Mouse (Mus musculus) forebrain, embryonic 10.5 days (tissue): ENCODE data around the gene Wdr83os. TPM values are rescaled to one million over a fixed set of nuclear protein-coding genes. Genes with fewer than 3 reads are reported as not detected.
A peak's percentile ranks its signal among the peaks of the same experiment; 100 is the strongest.

Experiments used
- DNase-seq: peaks from one replicate; pipeline ENCODE4 v3.0.0-alpha.2; 2017; ENCODE audit warnings: low spot score; ENCODE audit errors: extremely low spot score
- H3K27ac ChIP-seq: fragments of 300-500 bp; sonication (generic); 2 replicates; pipeline ENCODE4 v1.5.1; 2016; ENCODE audit warnings: mild to moderate bottlenecking
- H3K27me3 ChIP-seq: fragments of 300-500 bp; sonication (generic); 2 replicates; pipeline ENCODE4 v1.6.1; 2016; ENCODE audit warnings: mild to moderate bottlenecking; ENCODE audit not compliant: poor library complexity, severe bottlenecking
- H3K36me3 ChIP-seq: fragments of 300-500 bp; sonication (generic); replicated peaks from 2 replicates; pipeline ENCODE4 v1.6.1; 2016; ENCODE audit warnings: mild to moderate bottlenecking, moderate library complexity
- H3K4me1 ChIP-seq: fragments of 300-500 bp; sonication (generic); 2 replicates; pipeline ENCODE4 v1.6.1; 2016
- H3K4me3 ChIP-seq: fragments of 300-500 bp; sonication (generic); 2 replicates; pipeline ENCODE4 v1.5.1; 2016; ENCODE audit warnings: mild to moderate bottlenecking, moderate library complexity
- H3K9me3 ChIP-seq: fragments of 300-500 bp; sonication (generic); 2 replicates; pipeline ENCODE4 v1.6.1; 2016; ENCODE audit warnings: mild to moderate bottlenecking, moderate library complexity
- WGBS: fragments of 180-500 bp; shearing (Covaris S2); methylation state at CpG from one replicate; pipeline ENCODE4 v1.1.7; 2016; 5-methylcytosine and 5-hydroxymethylcytosine counted together
- polyA plus RNA-seq: library from polyadenylated mRNA; unstranded; fragments of >200 nt; fragmentation: Nextera tagmentation; extraction: Ambion mirVana; gene quantifications from 2 replicates; pipeline ENCODE4 v1.2.1, GENCODE M21; 2016

Wdr83os gene
- 139 and 142 TPM in 2 replicates for polyA plus RNA-seq

- Histone ChIP-seq H3K27ac (peak within 1 kb of the TSS; percentile 84), H3K27me3 (no peaks in the 10 kb centered on the region), H3K4me3 (peak within 1 kb of the TSS; percentile 75), H3K9me3 (no peaks in the 10 kb centered on the region), H3K36me3 (peaks cover 47% of the 10 kb centered on the region), H3K4me1 (peaks cover 48% of the 10 kb centered on the region)
- WGBS, result under 1% methylated on average over 30 of the region's 30 CpGs
- peak; percentile 73 for DNase-seq
Measured at GRCm38 (mm10) chr8:85080532-85081215, at the start of gene Wdr83os. Gene Wdr83os, plus strand, starts transcription at chr8:85080740.

- no peak for DNase-seq
- Histone ChIP-seq H3K36me3 (peaks cover 60% of the 10 kb centered on the region), H3K4me1 (peaks cover 38% of the 10 kb centered on the region), H3K27me3 (no peaks in the 10 kb centered on the region), H3K4me3 (no peak overlapping the region), H3K9me3 (no peaks in the 10 kb centered on the region), H3K27ac (no peak overlapping the region)
- WGBS, result 89% methylated on average over 4 of the region's 4 CpGs
Measured at GRCm38 (mm10) chr8:85032622-85033311, 47.8 kb upstream of the Wdr83os start.

- Histone ChIP-seq H3K27ac (no peak overlapping the region), H3K9me3 (no peaks in the 10 kb centered on the region), H3K36me3 (peaks cover 54% of the 10 kb centered on the region), H3K27me3 (no peaks in the 10 kb centered on the region), H3K4me3 (peak overlapping the region; percentile 87; the same call in 1 of the 2 replicates), H3K4me1 (peaks cover 38% of the 10 kb centered on the region)
- 69% methylated on average over 1 of the region's 1 CpGs for WGBS
- no peak for DNase-seq
Measured at GRCm38 (mm10) chr8:85033867-85034266, 46.7 kb upstream of the Wdr83os start.

- Histone ChIP-seq H3K36me3 (peaks cover 54% of the 10 kb centered on the region), H3K4me3 (peak overlapping the region; percentile 87), H3K27ac (peak overlapping the region; percentile 99), H3K9me3 (no peaks in the 10 kb centered on the region), H3K4me1 (peaks cover 40% of the 10 kb centered on the region), H3K27me3 (no peaks in the 10 kb centered on the region)
- WGBS, result 4% methylated on average over 13 of the region's 13 CpGs
- DNase-seq, result peak; percentile 75
Measured at GRCm38 (mm10) chr8:85034764-85035163, 45.8 kb upstream of the Wdr83os start.

- Histone ChIP-seq H3K27ac (peak overlapping the region; percentile 99), H3K36me3 (peaks cover 54% of the 10 kb centered on the region), H3K4me3 (peak overlapping the region; percentile 87), H3K27me3 (no peaks in the 10 kb centered on the region), H3K9me3 (no peaks in the 10 kb centered on the region), H3K4me1 (peaks cover 43% of the 10 kb centered on the region)
- WGBS, result 9% methylated on average over 12 of the region's 12 CpGs
- peak; percentile 28 for DNase-seq
Measured at GRCm38 (mm10) chr8:85035165-85035727, 45.3 kb upstream of the Wdr83os start.

GRCm38 (mm10) chr8:85035728-85036310, 44.7 kb upstream of the Wdr83os start:
- no peaks in the 10 kb centered on the region for H3K27me3 ChIP-seq
- peak overlapping the region; percentile 99 for H3K27ac ChIP-seq
- no peaks in the 10 kb centered on the region for H3K9me3 ChIP-seq
- H3K36me3 ChIP-seq, result peaks cover 54% of the 10 kb centered on the region
- WGBS, result 1% methylated on average over 15 of the region's 15 CpGs
- peak overlapping the region; percentile 87 for H3K4me3 ChIP-seq
- DNase-seq, result no peak
- H3K4me1 ChIP-seq, result peaks cover 43% of the 10 kb centered on the region

GRCm38 (mm10) chr8:85036381-85036717, 44.2 kb upstream of the Wdr83os start:
- WGBS, result 0% methylated on average over 9 of the region's 9 CpGs
- Histone ChIP-seq H3K36me3 (peaks cover 55% of the 10 kb centered on the region), H3K27me3 (no peaks in the 10 kb centered on the region), H3K27ac (peak overlapping the region; percentile 99), H3K9me3 (no peaks in the 10 kb centered on the region), H3K4me1 (peaks cover 43% of the 10 kb centered on the region), H3K4me3 (peak overlapping the region; percentile 87)
- no peak for DNase-seq

- Histone ChIP-seq H3K27ac (peak within 1 kb of the TSS; percentile 99), H3K4me3 (peak within 1 kb of the TSS; percentile 87), H3K4me1 (peaks cover 43% of the 10 kb centered on the region), H3K36me3 (peaks cover 55% of the 10 kb centered on the region), H3K27me3 (no peaks in the 10 kb centered on the region), H3K9me3 (no peaks in the 10 kb centered on the region)
- peak; percentile 88 for DNase-seq
- under 1% methylated on average over 59 of the region's 59 CpGs for WGBS
Measured at GRCm38 (mm10) chr8:85036718-85037365, 43.7 kb upstream of the Wdr83os start, which contains the start of gene Tnpo2. Gene Tnpo2, plus strand, starts transcription at chr8:85036915.

- H3K4me3 ChIP-seq, result peak overlapping the region; percentile 87
- no peak for DNase-seq
- no peaks in the 10 kb centered on the region for H3K9me3 ChIP-seq
- peak overlapping the region; percentile 99 for H3K27ac ChIP-seq
- peaks cover 55% of the 10 kb centered on the region for H3K36me3 ChIP-seq
- peaks cover 43% of the 10 kb centered on the region for H3K4me1 ChIP-seq
- under 1% methylated on average over 14 of the region's 14 CpGs for WGBS
- no peaks in the 10 kb centered on the region for H3K27me3 ChIP-seq
Measured at GRCm38 (mm10) chr8:85037366-85037680, 43.2 kb upstream of the Wdr83os start.

GRCm38 (mm10) chr8:85037681-85038531, 42.6 kb upstream of the Wdr83os start:
- Histone ChIP-seq H3K27me3 (no peaks in the 10 kb centered on the region), H3K4me1 (peaks cover 43% of the 10 kb centered on the region), H3K27ac (peak overlapping the region; percentile 99), H3K9me3 (no peaks in the 10 kb centered on the region), H3K4me3 (peak overlapping the region; percentile 87), H3K36me3 (peaks cover 55% of the 10 kb centered on the region)
- WGBS, result under 1% methylated on average over 57 of the region's 57 CpGs
- DNase-seq, result peak; percentile 53

- Histone ChIP-seq H3K4me1 (peaks cover 14% of the 10 kb centered on the region), H3K4me3 (no peak overlapping the region), H3K27me3 (no peaks in the 10 kb centered on the region), H3K9me3 (no peaks in the 10 kb centered on the region), H3K27ac (no peak overlapping the region), H3K36me3 (peaks cover 97% of the 10 kb centered on the region)
- no peak for DNase-seq
- 93% methylated on average over 6 of the region's 6 CpGs for WGBS
Measured at GRCm38 (mm10) chr8:85043619-85044018, 36.9 kb upstream of the Wdr83os start.

- no peaks in the 10 kb centered on the region for H3K27me3 ChIP-seq
- H3K4me1 ChIP-seq, result peaks cover 17% of the 10 kb centered on the region
- H3K4me3 ChIP-seq, result no peak overlapping the region
- H3K9me3 ChIP-seq, result no peaks in the 10 kb centered on the region
- DNase-seq, result no peak
- peaks cover 60% of the 10 kb centered on the region for H3K36me3 ChIP-seq
- H3K27ac ChIP-seq, result no peak overlapping the region
- 90% methylated on average over 7 of the region's 7 CpGs for WGBS
Measured at GRCm38 (mm10) chr8:85057367-85057766, 23.2 kb upstream of the Wdr83os start.
